Mouse (Mus musculus): Measurements from ENCODE around the gene Phex.

Phex gene

DNA sequence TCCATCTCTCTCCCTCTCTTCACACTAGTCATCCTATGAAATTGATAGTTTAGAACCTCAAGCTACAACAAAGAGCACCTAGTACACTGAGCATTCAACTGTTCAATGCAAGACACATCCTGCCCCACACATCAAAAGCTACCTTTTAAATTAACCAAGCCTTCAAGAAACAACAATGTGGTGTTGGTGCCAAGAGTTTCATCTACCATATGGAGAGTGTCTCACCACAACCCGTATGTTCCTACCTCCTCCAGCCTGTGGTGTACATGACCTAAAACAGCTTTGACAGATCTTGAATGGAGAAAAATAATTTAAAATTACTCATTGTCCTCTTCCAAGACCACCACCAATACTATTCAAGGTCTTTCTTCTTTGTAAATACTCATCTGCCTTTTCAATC lies 106.9 kb downstream of the Phex start:
- DNase-seq (ENCODE audit: extremely low read depth, insufficient read length, low spot score), result no peak

DNA sequence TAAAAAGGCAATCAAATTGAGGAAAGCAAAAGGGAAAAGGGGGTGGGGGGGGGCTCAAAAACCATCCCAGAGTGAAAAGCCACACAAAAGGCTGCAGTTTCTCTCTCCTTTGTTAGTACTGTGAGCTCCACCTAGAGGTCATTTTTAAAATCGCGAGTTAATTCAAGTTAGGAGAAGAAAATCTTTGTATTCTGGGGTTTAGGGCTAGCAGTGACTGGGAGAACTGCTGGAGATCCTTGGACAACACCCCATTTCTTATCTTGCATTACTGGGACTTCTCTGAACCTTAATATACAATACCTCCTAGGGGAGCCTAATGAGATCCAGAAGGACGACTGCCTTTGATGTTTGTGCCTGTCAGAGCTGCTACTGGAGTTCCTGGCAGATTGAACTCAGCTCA lies 107.7 kb downstream of the Phex start:
- no peak for DNase-seq (ENCODE audit: extremely low read depth, insufficient read length, low spot score)

DNA sequence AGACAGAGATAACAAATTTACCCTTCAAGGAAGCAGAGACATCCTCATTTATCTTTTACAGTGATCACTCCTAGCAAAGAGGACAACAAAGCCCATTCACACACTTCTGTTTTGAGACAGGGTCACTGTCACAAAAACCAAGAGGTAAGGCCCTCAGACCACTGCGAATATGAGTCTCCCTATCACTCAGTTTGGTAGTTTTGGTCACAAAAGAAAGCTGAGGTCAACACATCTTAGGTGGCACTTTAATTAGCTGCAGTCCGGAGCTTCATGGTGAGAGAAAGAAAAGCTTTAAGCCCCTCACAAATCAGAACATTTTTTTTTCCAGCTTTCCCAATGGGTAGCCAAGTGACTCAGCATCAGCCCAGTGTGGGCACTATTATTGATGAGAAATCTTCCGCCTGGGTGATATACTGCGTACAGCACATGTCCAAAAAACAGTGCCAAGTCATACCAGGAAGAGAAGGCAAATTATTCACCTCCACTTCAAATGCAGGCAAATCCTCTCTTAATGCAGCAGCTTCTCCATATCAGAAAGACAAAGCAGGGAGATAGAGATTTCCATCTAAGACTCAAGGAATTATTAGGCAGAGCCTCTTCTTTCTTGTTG lies 108.2 kb downstream of the Phex start:
- DNase-seq (ENCODE audit: extremely low read depth, insufficient read length, low spot score), result peak; percentile 15

DNA sequence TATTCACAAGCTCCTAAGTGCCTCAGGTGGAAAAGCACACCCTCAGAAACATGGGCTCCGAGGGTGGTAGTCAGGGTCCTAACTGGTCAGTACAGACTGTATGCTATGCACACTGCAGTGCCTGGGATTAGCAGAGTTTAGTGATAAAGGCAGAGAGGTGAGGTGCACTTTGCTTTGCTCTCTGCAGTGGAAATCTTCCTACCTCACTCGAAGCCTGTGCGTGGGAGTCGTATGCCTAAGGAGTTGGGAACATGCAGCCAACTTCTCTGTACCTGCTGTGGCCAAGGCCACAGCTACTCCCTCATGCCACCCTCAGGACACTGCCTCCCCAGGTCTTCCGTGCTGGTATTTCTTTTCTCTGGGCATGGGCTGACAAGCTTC lies 109.3 kb downstream of the Phex start:
- no peak for DNase-seq (ENCODE audit: extremely low read depth, insufficient read length, low spot score)

DNA sequence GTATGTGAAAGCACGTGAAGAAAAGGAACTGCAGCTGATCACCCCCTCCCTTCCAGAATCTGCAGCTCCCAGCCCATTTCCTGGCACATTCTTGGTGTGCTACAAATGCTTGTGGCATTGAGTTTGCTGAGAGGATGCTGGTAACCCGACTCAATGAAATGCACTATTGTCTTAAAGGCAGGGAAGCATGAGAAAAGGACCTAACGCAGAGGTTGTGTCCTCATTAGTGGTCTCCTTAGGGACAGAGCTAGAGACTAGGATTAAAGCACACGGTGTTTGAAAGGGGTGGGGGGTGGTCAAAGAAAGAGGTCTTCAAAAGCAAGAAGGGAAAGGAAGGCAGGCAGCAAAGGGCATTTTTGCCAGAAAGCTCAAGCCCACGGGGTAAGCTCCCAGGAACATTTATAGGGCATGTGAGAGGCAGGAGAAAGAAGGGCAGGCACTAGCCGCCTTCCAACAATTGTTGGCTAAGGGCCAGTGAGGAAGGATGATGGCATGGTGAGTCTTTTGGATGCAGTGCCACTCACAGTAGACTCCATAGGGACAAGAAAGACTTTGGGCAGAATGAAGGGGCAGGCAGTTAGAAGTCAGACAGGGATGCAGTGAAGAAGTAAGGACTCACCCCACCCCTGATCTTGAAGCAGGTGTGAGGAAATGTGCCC lies 109.8 kb downstream of the Phex start:
- peak; percentile 13 for DNase-seq (ENCODE audit: extremely low read depth, insufficient read length, low spot score)

DNA sequence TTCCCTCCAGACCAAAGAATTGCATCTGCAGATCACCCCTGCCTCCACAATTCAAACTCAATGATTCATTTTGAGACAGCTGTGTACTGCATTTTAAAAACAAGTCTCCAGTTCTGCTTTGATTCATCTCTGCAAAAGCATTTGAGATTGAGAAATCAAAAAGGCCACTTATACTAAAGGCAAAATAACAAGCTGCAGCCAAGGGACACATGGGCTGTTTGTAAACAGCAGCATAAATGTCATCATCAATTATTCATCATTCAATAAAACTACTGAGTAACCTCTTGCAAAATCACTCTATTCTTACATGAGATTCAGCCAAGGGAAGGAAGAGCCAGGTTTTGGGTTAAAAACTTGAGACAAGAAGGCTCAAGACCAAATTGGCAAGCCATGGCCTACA lies 122.7 kb downstream of the Phex start:
- DNase-seq (ENCODE audit: extremely low read depth, insufficient read length, low spot score), result no peak

DNA sequence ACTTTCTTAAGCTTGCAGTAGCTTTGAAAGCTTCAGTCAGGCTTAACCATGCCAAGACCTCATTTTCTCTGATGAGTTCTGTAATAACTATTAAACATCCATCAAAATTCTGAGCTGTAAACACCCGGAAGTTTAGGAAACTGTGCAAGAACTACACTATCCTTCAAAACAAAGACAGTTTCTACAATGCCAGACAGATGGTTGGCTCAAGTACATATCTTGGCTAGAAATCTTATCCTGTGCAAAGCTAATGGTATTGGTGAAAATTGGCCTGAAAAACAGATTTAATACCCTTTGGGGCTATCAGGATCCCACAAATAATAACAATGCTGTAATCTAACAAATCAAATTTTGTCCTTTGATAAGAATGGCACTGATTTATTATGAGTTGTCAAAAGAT lies 138.5 kb downstream of the Phex start:
- no peak for DNase-seq (ENCODE audit: extremely low read depth, insufficient read length, low spot score)

DNA sequence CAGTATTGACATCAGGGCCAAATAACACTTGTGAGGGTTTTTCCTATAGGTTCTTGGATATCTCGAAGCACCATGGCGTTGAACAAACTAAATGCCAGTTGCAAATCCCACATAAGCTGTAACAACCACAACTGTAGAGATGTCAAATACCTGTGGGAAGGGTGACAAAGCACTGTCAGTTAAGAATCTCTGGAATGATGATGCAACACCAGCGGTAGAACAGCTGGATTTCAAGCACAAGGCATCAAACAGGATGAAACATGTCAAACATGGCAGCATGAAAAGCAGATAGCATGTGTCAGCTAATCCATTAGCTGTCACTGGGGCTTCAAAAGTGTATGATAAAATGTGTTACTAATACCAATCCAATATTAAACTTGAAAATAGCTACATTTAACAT lies 141.8 kb downstream of the Phex start:
- no peak for DNase-seq (ENCODE audit: extremely low read depth, insufficient read length, low spot score)

DNA sequence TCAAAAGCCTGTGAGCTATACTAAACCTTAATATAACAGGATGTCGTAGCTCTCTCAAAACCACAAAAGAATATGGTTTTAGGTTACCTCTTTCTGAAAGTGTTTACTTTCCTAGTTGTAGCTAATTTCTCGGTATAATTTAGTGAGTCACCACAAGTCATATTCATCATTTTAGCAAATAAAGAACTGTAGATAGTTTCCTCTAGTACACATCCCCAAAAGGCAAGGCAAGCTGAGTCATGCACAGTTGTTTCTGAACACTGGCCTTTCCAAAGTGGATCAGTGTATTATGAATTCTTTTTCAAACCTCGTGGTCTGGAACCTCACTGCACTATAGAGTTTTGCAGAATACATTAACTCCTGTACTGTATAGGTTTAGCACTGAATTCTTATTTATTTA lies 143.5 kb downstream of the Phex start:
- DNase-seq (ENCODE audit: extremely low read depth, insufficient read length, low spot score), result no peak

DNA sequence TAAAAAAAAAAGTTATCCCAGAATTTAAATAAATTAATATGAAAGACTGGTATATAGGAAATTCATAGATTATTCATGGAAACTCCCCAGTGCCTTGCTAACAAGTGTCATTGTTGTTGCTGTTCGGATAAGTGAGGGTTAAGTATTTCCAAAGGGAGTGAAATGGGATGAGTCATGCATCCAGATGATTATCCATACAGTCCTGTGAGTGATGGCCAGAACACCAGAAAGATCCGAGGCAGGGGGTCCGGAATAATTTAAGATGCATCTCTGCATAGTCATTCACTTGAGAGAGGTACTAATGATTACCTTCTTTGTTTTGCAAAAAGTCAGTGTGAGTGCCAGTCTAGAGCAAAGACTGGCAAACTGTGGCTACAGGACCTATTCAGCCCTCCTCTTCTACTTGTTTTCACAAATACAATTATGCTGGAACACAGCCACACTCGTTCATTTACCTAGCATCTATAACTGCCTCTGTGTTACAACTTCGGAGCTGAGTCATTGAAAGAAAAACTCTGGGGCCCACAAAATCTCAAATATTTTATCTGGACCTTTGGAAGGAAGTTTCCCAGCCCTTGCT lies 145.3 kb downstream of the Phex start:
- DNase-seq (ENCODE audit: extremely low read depth, insufficient read length, low spot score), result peak; percentile 16

DNA sequence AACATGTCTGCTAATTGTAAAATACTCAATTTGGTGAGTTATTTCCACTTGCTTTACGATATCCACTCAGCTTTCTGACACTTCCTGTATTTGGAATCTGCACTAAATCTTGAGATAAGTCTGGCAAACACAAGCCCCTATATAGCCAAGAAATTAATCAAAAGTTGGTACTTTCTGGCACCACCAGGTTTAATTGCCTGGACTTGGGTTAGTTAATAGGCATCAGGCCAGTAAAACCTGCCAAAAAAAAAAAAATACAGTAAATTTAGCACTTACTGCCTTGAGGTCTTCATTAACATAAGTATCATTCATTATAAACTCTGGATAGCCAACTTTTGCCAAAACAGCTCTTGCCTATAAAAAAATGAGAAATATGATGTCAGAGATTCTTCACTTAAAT lies 147.0 kb downstream of the Phex start:
- DNase-seq (ENCODE audit: extremely low read depth, insufficient read length, low spot score), result no peak

DNA sequence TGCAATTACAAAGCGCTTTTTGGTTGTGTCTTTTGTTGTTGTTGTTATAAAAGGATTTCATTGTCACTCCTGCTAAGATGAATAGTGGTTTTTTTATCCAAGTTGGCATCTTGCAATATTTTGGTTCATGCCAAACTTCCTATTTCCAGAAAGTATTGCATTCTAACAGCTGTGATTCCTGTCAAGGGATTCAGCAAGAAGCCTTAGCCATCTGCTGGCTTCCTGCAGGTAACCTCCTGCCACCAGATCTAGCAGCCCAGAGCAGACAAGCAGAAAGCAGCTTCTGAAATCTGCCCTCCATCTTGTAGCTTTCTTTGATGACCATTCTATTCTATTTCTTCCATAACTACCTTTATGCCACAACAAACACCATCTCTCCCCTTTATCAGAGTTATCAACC lies 212.4 kb downstream of the Phex start:
- DNase-seq (ENCODE audit: extremely low read depth, insufficient read length, low spot score), result no peak

DNA sequence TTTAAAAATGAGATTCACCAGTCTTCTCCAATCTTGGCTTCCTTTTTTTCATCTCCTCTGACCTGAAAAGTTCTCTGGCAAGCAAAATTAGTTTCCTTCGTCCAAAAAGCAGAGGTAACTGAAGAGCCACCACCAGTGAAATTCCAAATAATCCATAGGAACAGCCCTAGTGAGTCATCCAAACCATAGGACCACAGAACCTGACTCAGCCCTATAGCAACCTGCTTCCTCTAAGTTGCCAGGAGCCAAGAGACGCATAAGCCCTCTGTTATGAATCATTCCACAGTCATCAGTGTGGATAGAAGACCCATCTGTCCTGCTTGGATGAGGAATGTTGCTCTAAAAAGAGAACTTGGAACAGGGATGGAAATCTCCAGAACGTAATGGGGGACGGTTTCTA lies 230.9 kb downstream of the Phex start:
- peak; percentile 37 for DNase-seq (ENCODE audit: extremely low read depth, insufficient read length, low spot score)

DNA sequence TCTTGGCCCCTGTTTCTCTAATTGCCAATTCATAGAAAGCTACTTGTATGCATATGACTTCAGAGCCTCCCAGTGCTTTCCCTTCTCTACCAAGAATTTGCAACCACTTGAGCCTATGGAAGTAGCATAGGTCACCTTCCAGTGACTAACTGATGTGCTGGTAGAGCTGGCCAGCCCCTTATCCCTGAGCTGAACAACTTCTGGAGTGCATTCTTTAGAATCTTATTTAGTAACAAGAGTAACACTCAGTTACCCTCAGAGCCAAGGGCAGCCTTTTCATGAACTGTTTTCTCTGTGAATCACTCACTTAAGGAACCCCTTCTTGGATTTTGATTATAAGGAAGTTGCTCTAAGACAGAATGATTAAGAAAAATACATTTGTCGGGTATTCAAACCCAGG lies 234.3 kb downstream of the Phex start:
- DNase-seq (ENCODE audit: extremely low read depth, insufficient read length, low spot score), result no peak

DNA sequence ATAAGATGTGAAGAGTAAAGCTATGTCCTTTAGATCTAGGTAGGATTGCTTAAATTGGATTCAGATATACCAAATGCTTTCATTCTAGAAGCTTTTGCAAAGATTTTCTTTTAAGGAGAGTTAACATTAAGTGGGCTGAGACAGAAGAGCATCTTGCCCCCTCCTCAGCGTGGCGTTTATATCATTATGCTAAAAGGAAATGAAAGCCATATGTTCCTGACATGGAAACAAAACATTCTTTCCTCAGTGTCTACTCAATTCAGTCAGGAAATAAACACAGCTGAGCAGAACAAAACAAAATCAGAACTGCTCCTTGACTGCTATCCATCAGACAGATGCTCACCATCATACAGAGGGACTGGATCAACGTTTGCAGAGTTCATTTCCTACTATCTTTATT lies 251.0 kb downstream of the Phex start:
- no peak for DNase-seq (ENCODE audit: extremely low read depth, insufficient read length, low spot score)

DNA sequence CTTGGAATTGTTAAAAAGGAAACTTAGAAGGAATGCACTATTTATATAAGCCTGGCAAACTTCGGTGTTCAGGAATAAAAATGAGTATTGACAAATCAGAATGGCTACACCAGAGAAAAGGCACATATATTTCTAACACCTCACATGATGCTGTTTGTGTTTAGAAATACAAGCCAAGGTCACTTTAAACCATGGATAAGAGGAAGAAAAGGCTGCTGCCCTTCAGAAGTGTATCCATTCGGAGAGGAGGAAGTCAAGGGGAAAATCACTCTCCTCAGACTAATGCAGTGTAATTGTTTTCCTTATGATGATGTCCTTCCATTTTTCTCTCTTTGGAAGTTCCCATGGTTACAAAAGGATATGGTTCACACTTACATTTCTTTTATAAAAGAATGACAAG lies 251.7 kb downstream of the Phex start:
- DNase-seq (ENCODE audit: extremely low read depth, insufficient read length, low spot score), result no peak

DNA sequence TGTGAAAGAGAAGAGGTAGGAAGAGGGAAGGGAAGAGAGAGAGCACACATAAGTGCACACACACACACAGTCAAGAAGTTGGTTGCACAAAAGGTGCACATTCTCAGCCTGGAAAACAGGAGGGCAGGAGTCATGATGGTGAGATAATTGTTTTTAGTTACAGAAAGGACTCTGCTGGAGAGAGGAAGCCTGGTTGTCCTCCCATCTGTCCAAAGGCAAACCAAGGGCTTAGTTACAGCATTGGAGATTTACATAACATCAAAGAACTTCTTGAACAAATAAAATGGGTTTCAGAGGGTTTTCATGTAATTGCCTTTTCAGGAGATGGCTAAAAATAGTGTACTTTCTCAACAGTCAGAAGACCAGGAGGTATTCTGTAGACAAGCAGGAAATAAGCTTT lies 270.4 kb downstream of the Phex start:
- DNase-seq (ENCODE audit: extremely low read depth, insufficient read length, low spot score), result no peak

DNA sequence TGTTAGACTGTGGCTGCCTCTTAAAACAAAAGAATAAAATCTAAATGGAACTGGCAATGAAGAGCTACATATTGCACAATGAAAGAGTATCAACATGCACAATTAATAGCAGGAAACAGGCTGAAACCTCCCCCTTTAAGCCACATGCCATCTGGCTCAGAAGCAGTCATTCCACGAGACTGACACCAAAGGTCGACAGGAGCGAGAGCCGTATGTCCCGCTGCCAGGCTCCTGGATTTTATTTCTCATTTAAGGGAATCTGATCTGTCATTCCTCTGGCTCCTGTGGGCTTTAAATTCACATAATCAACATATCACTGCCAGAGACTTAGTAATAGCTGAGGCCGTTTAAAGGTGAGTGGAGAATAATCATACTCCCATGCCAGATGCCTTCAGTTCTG lies 275.5 kb downstream of the Phex start:
- DNase-seq (ENCODE audit: extremely low read depth, insufficient read length, low spot score), result no peak

Data from 3134 (cell line).